Mouse (Mus musculus): ENCODE data around the gene Kcnc3.

Gene Kcnc3

GRCm38 (mm10) chr7:44568803-44569202, 21.7 kb upstream of the Kcnc3 start:
- intact Hi-C loops (cut with DNase I): no loop called here

DNA sequence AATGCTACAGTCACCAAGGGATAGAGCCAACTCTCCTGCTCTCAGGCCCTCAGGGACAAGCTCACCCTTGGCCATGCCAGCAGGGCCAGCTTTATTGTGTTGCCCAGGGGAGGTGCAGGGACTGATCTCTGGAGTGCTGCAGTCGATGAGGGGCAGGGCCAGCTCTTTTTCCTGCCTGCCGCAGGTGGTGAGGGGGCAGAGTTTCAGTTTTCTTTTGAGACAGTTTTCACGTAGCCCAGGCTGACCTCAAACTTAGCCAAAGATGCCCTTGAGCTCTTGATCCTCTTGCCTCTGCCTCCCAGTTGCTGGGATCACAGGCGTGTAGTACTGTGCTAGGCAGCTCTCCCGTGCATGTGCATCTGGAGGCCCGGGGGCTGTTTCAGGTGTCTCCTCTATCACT, 19.5 kb upstream of the Kcnc3 start:
- intact Hi-C loops (cut with DNase I): no loop called here

GRCm38 (mm10) chr7:44571811-44572210, 18.7 kb upstream of the Kcnc3 start:
- intact Hi-C loops (cut with DNase I): no loop called here

DNA sequence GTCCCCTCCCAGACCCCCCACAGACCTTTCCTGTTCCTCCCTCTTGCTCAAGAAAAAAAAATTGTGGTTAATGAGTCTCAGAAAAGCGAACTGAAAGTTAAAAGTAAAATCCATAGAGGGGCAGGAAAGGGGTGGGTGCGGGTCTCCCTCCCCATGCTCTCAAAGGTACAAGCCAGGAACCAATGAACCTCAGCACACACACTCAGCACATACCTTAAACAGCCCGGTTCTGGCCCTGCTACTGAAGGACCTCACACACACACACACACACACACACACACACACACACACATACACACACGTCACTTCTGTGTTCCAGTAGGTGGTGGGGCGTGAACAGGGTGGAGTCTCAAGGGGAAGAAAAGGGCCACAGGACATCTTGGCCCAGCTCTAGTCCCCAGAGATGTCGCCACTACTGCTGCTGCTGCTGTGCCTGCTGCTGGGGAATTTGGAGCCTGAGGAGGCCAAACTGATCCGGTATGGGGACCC, 18.2 kb upstream of the Kcnc3 start, which contains the start of gene Napsa:
Gene Napsa, plus strand, starts transcription at position 168 of the 489 bp plus-strand sequence.
- intact Hi-C loops (cut with DNase I): no loop called here

- intact Hi-C loops (cut with DNase I): no loop called here
These were observed 17.4 kb upstream of the Kcnc3 start for GRCm38 (mm10) chr7:44572956-44573484.

DNA sequence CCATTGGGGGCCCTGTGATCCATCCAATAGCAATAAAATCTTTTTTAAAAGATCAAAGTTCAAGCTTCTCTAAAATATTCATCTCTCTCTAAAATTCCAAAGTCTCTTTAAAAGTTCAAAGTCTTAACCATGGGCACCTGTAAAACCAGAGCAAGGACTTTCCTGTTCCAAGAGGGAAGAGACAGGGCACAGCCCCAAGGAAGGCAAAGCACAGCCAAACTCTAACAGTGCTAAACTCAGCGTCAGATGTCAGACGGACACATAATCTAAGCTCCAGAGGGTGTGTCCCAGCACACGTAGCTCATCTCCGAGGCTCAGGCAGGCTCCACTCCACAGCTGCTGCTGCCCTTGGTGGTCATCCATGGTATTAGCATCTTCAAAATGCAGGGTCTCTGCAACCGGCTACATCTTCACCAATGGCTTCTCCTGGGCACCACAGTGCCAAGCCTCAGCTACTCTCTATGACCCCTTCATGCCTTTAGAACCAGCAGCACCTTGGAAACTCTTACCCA, 14.1 kb upstream of the Kcnc3 start:
- intact Hi-C loops (cut with DNase I): no loop called here

DNA sequence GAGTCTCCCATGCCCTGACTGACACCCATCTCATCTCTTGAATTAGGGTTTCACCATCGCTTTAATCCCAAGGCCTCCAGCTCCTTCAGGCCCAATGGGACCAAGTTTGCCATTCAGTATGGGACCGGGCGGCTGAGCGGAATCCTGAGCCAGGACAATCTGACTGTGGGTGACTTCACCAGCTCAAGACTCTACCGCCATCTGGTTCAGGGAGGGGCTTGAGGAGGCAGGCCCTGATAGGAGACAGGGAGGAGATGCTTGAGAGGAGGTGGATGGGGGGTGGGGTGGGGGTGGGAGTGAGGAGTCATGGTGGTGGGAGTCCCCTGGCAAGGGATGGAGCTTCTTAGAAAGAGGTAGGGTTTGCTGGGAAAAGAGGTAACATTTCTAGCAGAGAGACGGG, 8.8 kb upstream of the Kcnc3 start:
- intact Hi-C loops (cut with DNase I): loop anchor here (10.0 kb wide), 1 partner anchor 63 kb away; no protein-coding TSS in a partner anchor

DNA sequence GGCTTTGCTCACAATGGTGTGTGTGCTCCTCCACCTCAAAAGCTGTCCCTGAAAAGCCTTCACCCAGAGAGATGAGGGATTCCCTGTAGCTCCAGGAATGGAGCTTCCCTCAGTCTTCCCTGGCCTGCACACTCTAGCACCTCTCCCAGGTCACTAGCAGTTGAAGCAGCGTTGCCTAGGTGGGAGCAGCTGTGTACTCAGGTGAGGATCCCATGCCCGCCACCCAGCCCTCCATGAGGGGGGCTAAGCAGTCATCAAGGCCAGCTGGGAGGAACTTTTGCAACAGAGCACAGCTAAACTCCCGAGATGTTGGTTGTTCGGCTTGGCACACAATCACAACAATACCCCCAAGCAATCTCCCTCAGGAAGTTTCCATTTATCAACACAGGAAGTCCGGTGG, 7.8 kb upstream of the Kcnc3 start:
- intact Hi-C loops (cut with DNase I): loop anchor here (10.0 kb wide), 1 partner anchor 62 kb away; no protein-coding TSS in a partner anchor

DNA sequence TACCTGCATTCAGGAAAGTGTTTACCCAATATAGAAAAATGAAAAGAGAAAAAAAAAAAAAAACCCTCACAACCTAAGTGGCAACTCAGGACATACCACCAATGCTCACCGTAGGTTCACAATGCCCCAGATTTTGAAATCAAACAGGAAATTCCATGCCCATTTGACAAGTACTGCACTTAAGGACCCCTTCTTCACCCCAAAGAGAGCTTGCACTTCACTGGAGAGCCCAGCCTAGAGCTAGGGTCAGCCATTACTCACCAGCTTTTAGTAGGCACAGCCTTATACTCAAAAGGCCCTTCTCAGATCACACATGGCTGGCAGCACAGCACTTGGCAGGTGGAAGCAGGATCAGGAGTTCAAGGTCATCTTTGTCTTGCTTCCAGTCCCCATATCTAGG, 7.3 kb upstream of the Kcnc3 start:
- intact Hi-C loops (cut with DNase I): loop anchor here (10.0 kb wide), 1 partner anchor 62 kb away; no protein-coding TSS in a partner anchor

DNA sequence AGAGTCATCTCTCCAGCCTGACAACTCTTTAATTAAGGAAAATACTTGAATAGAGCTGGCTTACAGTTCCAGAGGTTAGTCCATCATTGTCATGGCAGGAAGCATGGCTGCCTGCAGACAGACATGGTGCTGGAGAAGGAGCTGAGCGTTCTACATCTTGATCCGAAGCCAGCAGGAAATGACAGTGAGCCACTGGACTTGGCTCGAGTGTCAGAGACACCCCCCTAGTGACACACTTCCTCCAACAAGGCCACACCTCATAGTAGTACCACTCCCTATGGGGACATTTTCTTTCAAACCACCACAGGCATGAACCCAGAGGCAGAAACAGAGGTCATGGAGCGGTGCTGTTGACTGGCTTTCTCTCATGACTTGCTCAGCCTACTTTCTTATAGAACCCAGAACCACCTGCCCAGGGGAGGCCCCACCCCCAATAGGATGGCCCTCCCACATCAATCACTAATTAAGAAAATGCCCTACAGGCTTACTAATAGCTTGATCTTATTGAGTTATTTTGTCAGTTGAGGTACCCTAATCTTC, 6.1 kb upstream of the Kcnc3 start:
- intact Hi-C loops (cut with DNase I): loop anchor here (10.0 kb wide), 1 partner anchor 60 kb away; no protein-coding TSS in a partner anchor

GRCm38 (mm10) chr7:44584921-44585320, 5.5 kb upstream of the Kcnc3 start:
- intact Hi-C loops (cut with DNase I): loop anchor here (10.0 kb wide), 1 partner anchor 60 kb away; no protein-coding TSS in a partner anchor

GRCm38 (mm10) chr7:44585606-44586005, 4.9 kb upstream of the Kcnc3 start:
- intact Hi-C loops (cut with DNase I): loop anchor here (10.0 kb wide), 1 partner anchor 59 kb away; no protein-coding TSS in a partner anchor

GRCm38 (mm10) chr7:44586518-44586917, 3.9 kb upstream of the Kcnc3 start:
- intact Hi-C loops (cut with DNase I): loop anchor here (10.0 kb wide), 1 partner anchor 58 kb away; no protein-coding TSS in a partner anchor

- intact Hi-C loops (cut with DNase I): loop anchor here (10.0 kb wide), 1 partner anchor 58 kb away; no protein-coding TSS in a partner anchor
These were observed 3.5 kb upstream of the Kcnc3 start for GRCm38 (mm10) chr7:44586930-44587329.

DNA sequence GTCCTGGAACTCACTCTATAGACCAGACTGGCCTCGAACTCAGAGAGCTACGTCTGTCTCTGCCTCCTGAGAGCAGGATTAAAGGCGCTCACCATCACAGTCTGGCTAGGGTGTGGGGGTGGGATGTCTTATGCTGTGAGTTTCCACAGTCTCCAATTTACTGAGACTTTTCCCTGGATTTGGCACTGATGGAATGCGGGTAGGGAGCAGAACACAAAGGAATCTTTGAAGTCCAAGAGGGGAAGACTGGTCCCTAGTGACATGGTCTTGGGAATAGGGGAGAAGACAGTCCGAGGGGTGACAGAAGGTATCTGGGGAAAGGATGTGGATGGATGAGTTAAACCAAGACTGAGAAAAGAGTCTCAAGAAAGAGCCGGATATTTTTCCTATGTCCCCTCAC, 2.8 kb upstream of the Kcnc3 start:
- intact Hi-C loops (cut with DNase I): loop anchor here (10.0 kb wide), 1 partner anchor 57 kb away; no protein-coding TSS in a partner anchor

DNA sequence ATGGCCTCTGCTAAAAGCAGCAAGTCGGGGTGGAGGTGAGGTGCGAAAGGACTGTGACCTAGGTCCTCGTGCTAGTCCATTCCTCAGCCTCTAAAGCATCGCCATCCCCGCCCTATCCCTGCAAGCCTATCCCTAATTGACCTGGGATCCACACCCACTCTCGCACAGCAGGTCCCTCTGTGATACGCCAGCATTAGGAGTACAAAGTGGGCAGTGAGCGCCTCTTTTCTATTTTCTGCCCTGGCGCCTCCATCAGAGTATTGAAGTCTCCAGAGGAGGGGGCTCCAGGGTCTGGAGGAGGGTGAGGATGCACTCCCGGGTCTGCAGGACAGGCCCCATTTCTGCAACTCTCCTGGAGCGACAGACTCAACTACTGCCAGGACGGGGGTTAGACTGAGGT, 2.1 kb upstream of the Kcnc3 start:
- intact Hi-C loops (cut with DNase I): loop anchor here (10.0 kb wide), 1 partner anchor 56 kb away; no protein-coding TSS in a partner anchor

GRCm38 (mm10) chr7:44589149-44589548, 1.3 kb upstream of the Kcnc3 start:
- intact Hi-C loops (cut with DNase I): loop anchor here (10.0 kb wide), 1 partner anchor 56 kb away; no protein-coding TSS in a partner anchor

DNA sequence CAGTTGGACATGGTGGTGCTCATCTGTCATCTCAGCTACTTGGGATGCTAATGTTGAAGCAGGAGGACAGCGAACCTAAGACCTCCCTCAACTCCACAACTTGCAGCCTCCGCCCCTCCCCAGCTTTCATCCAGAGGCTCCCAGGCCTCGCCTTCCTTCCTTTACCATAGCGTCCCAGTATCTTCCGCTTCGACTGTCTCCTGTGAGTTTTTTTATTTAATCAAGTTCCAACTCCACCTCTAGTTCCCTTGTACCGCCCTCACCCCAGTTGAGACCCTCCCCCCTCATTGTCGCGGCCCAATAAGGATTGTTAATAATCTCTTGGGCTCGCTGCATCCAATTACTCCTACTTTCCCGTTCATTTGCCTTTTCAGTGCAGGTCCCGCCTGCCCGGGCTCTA, 518 bp upstream of the Kcnc3 start:
- intact Hi-C loops (cut with DNase I): loop anchor here (10.0 kb wide), 1 partner anchor 55 kb away; no protein-coding TSS in a partner anchor

DNA sequence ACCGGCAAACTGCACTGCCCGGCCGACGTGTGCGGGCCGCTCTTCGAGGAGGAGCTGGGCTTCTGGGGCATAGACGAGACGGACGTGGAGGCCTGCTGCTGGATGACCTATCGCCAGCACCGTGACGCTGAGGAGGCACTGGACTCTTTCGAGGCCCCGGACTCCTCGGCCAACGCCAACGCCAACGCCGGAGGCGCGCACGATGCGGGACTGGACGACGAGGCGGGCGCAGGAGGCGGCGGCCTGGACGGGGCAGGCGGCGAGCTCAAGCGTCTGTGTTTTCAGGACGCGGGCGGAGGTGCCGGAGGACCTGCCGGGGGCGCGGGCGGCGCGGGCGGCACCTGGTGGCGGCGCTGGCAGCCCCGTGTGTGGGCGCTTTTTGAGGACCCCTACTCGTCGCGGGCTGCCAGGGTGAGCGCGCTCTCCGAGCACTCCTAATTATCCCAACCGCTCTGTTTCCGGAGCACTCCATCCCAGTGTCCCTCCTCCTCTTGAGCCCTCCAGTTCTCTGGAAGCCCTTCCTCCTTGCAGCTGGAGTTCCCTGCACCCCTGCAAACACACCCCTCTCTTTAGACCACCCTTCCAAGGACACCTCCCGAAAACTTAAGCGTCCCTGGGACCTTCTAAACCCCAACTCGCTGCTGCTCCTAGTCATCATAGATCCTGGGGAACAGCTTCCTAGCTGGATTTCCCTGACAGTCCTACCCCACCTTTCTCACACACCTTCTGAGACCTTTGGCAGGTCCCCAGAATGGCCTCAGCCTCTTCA, 1.1 kb downstream of the Kcnc3 start:
- intact Hi-C loops (cut with DNase I): no loop called here

DNA sequence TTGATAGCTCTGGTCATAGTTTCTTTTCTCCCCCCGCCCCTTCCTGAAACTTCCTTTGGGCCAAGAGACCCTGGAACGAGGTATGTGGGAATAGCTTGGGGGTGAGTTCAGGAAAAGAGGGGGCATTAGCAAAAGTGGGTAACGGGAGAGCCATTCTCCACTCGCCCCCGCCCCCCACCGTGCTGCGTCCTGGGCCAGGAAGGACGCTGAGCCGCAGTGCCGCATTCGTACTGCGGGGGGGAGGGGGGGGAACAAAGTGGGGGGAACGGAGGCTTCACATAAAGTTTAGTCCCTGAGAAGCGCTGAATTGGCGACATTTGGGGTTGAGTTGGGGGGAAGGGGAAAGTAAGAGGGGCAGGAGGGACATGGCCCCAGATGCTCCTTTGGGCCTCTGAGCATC, 2.6 kb downstream of the Kcnc3 start:
- intact Hi-C loops (cut with DNase I): no loop called here

- intact Hi-C loops (cut with DNase I): no loop called here
These were observed 3.3 kb downstream of the Kcnc3 start for GRCm38 (mm10) chr7:44593775-44594174.

DNA sequence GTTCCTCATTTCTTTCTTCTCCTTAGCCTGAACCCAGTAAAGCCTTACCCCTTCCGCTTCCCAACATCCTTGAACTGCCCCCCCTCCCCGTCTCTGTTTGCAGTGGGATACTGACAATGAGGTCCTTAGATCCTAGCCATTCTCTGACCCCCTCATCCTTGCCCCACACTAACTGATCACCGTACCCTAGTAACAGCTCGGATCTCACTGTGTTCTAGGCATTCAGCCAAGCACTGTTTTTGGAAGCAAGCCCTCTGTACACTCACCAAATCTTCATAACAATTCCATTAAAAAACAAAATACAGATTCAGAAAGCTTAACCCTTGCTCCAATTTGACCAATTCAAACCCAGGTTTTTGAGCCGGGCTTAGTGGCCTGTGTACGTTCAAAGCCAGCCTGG, 3.8 kb downstream of the Kcnc3 start:
- intact Hi-C loops (cut with DNase I): no loop called here

Measured in adrenal gland (tissue).